Mouse (Mus musculus): ENCODE results near the gene Tnpo1. TPM values are rescaled to one million over a fixed set of nuclear protein-coding genes. Genes with fewer than 3 reads are reported as not detected.
A peak's percentile ranks its signal among the peaks of the same experiment; 100 is the strongest.

Gene Tnpo1
- polyA plus RNA-seq, 1 experiment from 2014 or later, result 69.0 TPM

DNA sequence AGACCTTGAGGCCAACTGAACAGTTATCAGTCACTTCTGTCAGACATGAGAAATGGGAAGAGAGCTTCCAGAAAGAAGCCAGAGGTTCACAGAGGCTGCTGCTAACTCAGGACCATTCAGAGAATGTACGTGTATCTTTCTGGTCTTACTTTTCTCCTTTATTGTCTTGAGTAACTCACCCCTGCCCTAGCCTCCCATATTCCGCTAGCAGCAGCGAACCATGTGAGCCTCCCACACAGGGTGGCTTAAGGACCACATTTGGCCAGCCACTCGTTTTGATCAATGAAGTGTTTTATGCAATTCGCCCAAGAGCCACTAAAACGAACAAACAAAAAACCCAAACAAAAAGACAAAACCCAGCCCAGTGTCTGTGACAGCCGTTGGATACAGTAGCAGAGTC lies 25.8 kb upstream of the Tnpo1 start:
- no peak overlapping the region for H3K27ac ChIP-seq
- H3K9me3 ChIP-seq (replicated peaks), result no peaks in the 10 kb centered on the region
- no peak overlapping the region for H3K4me2 ChIP-seq
- ATAC-seq (replicated peaks; ENCODE audit: low FRiP score), result peak; percentile 58; the same call in 1 of the 2 replicates
- H3K4me1 ChIP-seq, result peaks cover 9% of the 10 kb centered on the region; the same call in 1 of the 2 replicates
- no peak overlapping the region for H3K4me3 ChIP-seq (replicated peaks)
- no peaks in the 10 kb centered on the region for H3K27me3 ChIP-seq
- WGBS, result 36% methylated on average over 7 of the region's 7 CpGs
- no peak overlapping the region for H3K9ac ChIP-seq
- no peaks in the 10 kb centered on the region for H3K36me3 ChIP-seq

DNA sequence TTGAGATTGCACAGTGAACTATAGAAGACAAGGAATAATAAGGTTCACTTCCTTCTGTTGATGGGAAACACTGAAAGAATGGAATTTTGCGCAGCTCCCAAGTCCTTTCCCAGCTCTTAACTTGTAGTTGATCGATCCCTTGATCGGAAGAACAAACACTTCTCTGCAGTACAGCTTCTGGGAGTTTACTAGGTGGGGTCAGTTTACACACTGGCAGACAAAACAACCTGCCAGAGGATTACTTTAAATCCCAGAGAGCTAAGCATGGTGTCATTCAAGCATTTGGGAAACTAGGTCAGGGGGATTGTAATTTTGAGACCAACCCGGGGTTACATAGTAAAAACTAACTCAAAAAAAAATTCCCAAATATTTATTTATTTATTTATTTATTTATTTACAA lies 22.0 kb upstream of the Tnpo1 start:
- no peaks in the 10 kb centered on the region for H3K9me3 ChIP-seq (replicated peaks)
- no peaks in the 10 kb centered on the region for H3K36me3 ChIP-seq
- H3K4me3 ChIP-seq (replicated peaks), result no peak overlapping the region
- H3K4me2 ChIP-seq, result no peak overlapping the region
- ATAC-seq (replicated peaks; ENCODE audit: low FRiP score), result no peak
- H3K27ac ChIP-seq, result no peak overlapping the region
- WGBS, result 56% methylated on average over 4 of the region's 4 CpGs
- H3K9ac ChIP-seq, result no peak overlapping the region
- no peaks in the 10 kb centered on the region for H3K27me3 ChIP-seq
- peaks cover 30% of the 10 kb centered on the region for H3K4me1 ChIP-seq

DNA sequence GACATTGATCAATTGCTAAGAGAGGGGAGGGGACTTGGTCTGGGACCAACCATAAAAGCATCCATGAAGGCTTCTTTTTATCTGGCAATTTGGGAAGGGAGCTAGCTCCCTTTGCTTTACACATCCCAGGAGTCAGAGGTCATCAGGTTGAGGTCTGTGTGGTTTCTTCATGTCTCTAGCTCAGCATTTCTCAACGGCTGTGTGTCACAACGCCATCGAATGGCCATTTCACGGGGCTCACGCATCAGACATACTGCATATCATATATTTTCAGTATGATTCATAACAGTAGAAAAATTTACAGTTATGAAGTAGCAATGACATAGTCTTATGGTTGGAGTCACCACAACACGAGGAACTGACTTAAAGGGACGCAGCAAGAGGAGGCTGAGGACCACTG lies 20.2 kb upstream of the Tnpo1 start:
- Histone ChIP-seq H3K27ac (peak overlapping the region; percentile 61), H3K9me3 (replicated peaks) (no peaks in the 10 kb centered on the region), H3K4me2 (no peak overlapping the region), H3K36me3 (no peaks in the 10 kb centered on the region), H3K4me3 (replicated peaks) (no peak overlapping the region), H3K27me3 (no peaks in the 10 kb centered on the region), H3K4me1 (peaks cover 32% of the 10 kb centered on the region), H3K9ac (no peak overlapping the region)
- ATAC-seq (replicated peaks; ENCODE audit: low FRiP score), result no peak
- WGBS, result 79% methylated on average over 7 of the region's 7 CpGs

DNA sequence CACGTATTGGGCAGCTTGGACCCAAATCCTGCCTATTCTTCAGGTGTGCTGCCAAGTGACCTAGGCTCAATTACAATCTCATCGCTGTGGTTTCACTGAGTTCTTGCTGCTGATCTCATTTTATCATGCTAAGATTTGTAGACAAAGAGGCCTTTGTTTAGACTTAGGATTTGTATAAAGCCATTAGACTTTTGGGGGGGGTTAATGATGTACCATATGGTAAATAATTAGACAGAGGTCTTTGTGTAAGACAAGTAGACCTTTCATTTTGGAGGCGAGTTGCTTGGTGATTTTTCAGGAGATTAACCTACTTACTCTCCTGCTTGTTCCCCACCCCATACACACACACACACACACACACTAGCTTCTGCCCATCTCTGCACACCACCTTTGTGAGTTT lies 19.7 kb upstream of the Tnpo1 start:
- Histone ChIP-seq H3K27me3 (no peaks in the 10 kb centered on the region), H3K4me1 (peaks cover 32% of the 10 kb centered on the region), H3K9ac (no peak overlapping the region), H3K4me2 (no peak overlapping the region), H3K36me3 (no peaks in the 10 kb centered on the region), H3K4me3 (replicated peaks) (no peak overlapping the region), H3K27ac (peak overlapping the region; percentile 73), H3K9me3 (replicated peaks) (no peaks in the 10 kb centered on the region)
- peak; percentile 44; the same call in 1 of the 2 replicates for ATAC-seq (replicated peaks; ENCODE audit: low FRiP score)
- WGBS, result 61% methylated on average over 3 of the region's 3 CpGs

DNA sequence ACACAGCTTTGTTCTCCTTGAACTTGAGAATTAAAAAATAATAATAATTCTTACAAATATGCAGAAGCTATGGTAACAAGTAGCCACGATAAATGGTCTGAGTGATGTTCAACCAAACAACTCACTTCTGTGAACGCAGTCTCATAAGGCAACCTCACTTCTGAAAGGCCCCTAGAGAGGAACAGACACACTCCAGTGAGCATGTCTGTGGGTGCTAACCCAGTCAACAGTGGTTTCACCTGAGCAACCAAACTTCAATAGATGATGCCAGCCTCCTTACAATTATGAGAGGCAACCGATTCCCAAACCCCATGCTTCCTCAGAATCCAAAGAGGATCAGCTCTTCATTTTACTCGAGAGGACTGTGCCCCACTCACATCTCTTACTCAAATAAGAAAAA lies 19.2 kb upstream of the Tnpo1 start:
- Histone ChIP-seq H3K27me3 (no peaks in the 10 kb centered on the region), H3K9me3 (replicated peaks) (no peaks in the 10 kb centered on the region), H3K36me3 (no peaks in the 10 kb centered on the region), H3K4me1 (peaks cover 32% of the 10 kb centered on the region), H3K4me2 (0 out of 2 replicates have a peak overlapping the region, but pooled peaks have one; percentile 36), H3K9ac (no peak overlapping the region), H3K27ac (peak overlapping the region; percentile 73), H3K4me3 (replicated peaks) (no peak overlapping the region)
- ATAC-seq (replicated peaks; ENCODE audit: low FRiP score), result no peak
- WGBS, result 65% methylated on average over 4 of the region's 4 CpGs

DNA sequence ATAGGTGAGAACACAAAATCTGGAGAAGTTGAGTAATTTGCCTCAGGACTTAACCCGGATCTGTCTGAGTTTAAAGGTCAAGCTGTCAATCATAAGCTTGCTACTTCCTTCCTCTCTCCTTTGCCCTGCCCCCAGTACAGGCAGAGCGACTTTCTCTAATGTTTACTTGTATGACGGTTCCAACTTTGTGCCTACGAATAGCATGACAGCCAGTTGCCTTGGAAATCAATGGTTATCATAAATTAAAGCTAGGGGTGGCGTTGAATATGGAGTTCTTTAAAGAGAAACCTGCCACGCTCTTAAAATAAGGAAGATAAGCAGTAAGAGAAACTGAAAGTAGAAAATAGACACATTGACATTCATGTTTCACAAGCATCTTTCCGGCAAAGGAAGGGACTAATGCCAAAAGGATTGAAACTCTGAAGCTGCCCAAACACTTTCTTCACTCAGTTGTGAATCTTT lies 18.5 kb upstream of the Tnpo1 start:
- no peaks in the 10 kb centered on the region for H3K27me3 ChIP-seq
- H3K4me3 ChIP-seq (replicated peaks), result peak overlapping the region; percentile 15; the same call in 1 of the 2 replicates
- peak overlapping the region; percentile 73 for H3K27ac ChIP-seq
- peaks cover 32% of the 10 kb centered on the region for H3K4me1 ChIP-seq
- no peaks in the 10 kb centered on the region for H3K36me3 ChIP-seq
- H3K9me3 ChIP-seq (replicated peaks), result no peaks in the 10 kb centered on the region
- ATAC-seq (replicated peaks; ENCODE audit: low FRiP score), result no peak
- H3K4me2 ChIP-seq, result peak overlapping the region; percentile 36
- 43% methylated on average over 7 of the region's 7 CpGs for WGBS
- H3K9ac ChIP-seq, result no peak overlapping the region

DNA sequence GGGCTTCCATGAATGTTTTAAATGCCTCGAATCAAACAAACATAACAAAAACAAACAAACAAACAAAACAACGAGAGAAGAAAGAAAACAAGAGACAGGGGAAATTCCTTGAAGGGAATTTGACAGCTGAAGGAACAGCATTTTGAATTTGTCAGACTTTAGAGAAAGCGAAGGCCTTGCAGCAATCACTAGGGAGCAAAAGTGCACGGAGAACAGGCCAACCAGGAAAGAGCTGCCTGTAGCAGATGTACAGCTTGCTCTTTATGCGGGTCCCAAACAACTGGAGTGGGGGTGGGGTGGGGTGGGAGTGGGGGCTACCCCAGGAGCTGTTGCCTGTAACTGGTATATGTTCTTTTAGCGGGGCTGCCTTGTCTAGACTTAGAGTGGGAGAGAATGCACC lies 16.2 kb upstream of the Tnpo1 start:
- Histone ChIP-seq H3K27me3 (no peaks in the 10 kb centered on the region), H3K4me2 (no peak overlapping the region), H3K4me1 (peaks cover 32% of the 10 kb centered on the region), H3K9me3 (replicated peaks) (no peaks in the 10 kb centered on the region), H3K4me3 (replicated peaks) (no peak overlapping the region), H3K36me3 (no peaks in the 10 kb centered on the region), H3K9ac (no peak overlapping the region), H3K27ac (peak overlapping the region; percentile 82)
- 36% methylated on average over 6 of the region's 6 CpGs for WGBS
- no peak for ATAC-seq (replicated peaks; ENCODE audit: low FRiP score)

DNA sequence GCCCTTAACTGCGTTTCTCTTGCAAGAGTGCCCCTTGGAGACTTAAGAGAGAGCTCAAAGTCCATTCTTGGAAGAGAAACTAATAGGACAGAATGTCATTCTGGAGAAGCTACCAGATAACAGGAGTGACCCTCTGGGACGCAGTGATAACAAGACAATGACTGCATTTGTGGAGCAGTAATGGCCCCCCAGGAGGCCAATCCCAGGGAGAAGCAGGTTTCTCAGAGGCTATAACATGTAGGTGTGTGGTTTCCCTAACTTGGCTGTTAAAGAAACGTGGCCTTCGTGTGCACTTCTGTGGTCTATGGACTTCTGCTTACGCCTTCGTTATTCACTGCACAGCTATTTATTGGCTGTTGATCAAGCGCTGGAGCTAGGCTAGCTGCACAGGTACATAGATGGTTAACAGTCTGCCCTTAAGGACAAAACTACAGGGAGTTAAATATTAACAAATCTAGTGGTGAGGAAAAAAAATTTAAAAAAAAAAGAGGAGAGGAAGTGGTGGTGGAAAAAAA lies 15.7 kb upstream of the Tnpo1 start:
- 61% methylated on average over 7 of the region's 7 CpGs for WGBS
- Histone ChIP-seq H3K36me3 (no peaks in the 10 kb centered on the region), H3K9ac (no peak overlapping the region), H3K4me1 (peaks cover 32% of the 10 kb centered on the region), H3K4me2 (no peak overlapping the region), H3K27me3 (no peaks in the 10 kb centered on the region), H3K9me3 (replicated peaks) (no peaks in the 10 kb centered on the region), H3K4me3 (replicated peaks) (no peak overlapping the region), H3K27ac (peak overlapping the region; percentile 82)
- peak; percentile 81 for ATAC-seq (replicated peaks; ENCODE audit: low FRiP score)

DNA sequence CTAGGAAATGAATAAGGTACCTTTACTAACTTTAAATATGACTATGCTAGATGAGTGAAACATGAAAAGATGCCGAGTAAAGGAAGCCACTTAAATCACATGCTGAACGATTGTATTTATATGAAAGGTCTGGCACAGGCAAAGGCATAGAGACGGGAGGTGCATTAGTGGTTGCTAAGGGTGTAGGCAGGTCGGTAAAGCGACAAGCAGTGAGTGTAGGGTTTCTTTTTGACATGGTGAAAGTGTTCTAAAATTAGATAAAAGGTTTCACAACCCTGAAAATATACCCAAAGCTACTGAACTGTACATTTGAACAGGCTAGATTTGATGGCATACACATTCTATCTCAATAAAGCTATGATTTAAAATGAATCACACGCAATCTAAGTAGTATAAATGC lies 10.9 kb upstream of the Tnpo1 start:
- no peak overlapping the region for H3K9ac ChIP-seq
- ATAC-seq (replicated peaks; ENCODE audit: low FRiP score), result no peak
- no peak overlapping the region for H3K4me2 ChIP-seq
- H3K27ac ChIP-seq, result no peak overlapping the region
- H3K4me1 ChIP-seq, result peaks cover 3% of the 10 kb centered on the region
- WGBS, result 76% methylated on average over 6 of the region's 6 CpGs
- H3K36me3 ChIP-seq, result no peaks in the 10 kb centered on the region
- H3K27me3 ChIP-seq, result no peaks in the 10 kb centered on the region
- no peaks in the 10 kb centered on the region for H3K9me3 ChIP-seq (replicated peaks)
- no peak overlapping the region for H3K4me3 ChIP-seq (replicated peaks)

DNA sequence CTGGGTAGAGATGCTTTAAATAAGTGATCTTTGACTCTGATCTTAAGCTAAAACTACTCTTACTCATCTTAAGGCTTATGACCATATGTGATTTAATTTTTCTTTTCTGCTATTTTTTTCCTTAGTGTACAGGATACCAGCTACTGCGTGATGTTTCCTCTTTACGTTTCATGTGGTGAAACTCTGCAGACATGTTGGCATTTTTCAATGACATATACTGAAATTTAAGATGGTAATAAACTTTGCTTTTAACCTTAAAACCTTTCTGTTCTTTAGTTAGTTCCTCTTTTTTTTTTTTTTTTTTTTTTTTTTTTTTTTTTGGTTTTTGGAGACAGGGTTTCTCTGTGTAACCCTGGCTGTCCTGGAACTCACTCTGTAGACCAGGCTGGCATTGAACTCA lies 2.7 kb upstream of the Tnpo1 start:
- ATAC-seq (replicated peaks; ENCODE audit: low FRiP score), result no peak
- H3K9ac ChIP-seq, result no peak overlapping the region
- H3K27ac ChIP-seq, result no peak overlapping the region
- H3K36me3 ChIP-seq, result no peaks in the 10 kb centered on the region
- peaks cover 12% of the 10 kb centered on the region for H3K4me1 ChIP-seq
- H3K4me2 ChIP-seq, result no peak overlapping the region
- no peak overlapping the region for H3K4me3 ChIP-seq (replicated peaks)
- H3K9me3 ChIP-seq (replicated peaks), result no peaks in the 10 kb centered on the region
- no peaks in the 10 kb centered on the region for H3K27me3 ChIP-seq
- WGBS, result 84% methylated on average over 2 of the region's 2 CpGs

DNA sequence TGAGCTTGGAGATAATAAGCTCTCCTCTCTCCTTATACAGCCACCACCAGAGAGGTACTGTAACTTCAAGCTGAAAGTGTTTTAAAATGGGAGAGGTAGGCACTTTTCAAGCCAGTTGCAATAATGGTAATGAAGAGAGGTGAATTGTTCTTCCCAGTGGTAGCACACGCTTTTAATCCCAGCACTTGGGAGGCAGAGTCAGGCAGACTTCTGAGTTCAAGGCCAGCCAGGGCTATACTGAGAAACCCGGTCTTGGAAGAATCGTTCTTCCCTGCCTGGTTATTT lies 716 bp upstream of the Tnpo1 start:
- Histone ChIP-seq H3K9me3 (replicated peaks) (no peaks in the 10 kb centered on the region), H3K4me2 (peak overlapping the region; percentile 79), H3K9ac (peak overlapping the region; percentile 99), H3K4me1 (peaks cover 13% of the 10 kb centered on the region), H3K27ac (peak overlapping the region; percentile 96), H3K4me3 (replicated peaks) (peak overlapping the region; percentile 90), H3K27me3 (no peaks in the 10 kb centered on the region), H3K36me3 (peaks cover 8% of the 10 kb centered on the region)
- 73% methylated on average over 3 of the region's 3 CpGs for WGBS
- no peak for ATAC-seq (replicated peaks; ENCODE audit: low FRiP score)

DNA sequence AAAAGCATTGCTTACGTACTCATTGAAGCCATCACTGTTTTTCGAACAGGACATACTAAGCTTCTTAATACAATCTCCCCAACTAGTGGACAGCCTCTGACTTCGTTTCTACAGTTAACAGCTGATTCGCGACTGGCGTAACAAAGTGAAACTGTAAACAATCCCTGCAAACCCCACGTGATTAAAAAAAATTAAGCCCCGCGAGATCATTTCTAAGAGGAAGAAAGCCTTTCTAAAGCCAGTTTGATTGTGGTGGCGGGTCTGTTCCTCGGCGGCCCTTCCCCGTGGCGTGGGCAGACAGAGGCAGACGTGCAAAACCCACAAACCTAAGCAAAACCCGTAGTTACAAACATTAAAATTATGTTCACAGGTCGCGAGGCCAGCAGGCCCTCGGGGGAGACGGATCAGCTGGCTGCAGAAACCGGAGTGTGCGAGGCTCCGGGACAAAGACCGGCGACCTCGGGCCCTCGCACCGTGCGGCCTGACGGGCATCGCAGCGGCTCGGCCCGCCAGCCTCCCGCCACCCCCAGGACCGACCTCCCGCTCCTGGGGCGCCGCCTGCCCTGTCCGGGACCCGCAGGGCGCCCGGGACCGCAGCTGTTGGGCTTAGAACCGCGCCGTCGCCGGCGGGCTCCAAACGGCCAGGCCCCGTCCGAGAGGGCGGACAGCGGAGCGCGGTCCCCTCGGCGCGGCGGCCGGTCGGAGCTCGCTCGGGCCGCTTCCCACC lies 535 bp downstream of the Tnpo1 start:
- peak overlapping the region; percentile 79 for H3K4me2 ChIP-seq
- under 1% methylated on average over 66 of the region's 66 CpGs for WGBS

More for the DNA sequence above, 535 bp downstream of the Tnpo1 start:
- H3K9ac ChIP-seq, result peak overlapping the region; percentile 99
- H3K9me3 ChIP-seq (replicated peaks), result no peaks in the 10 kb centered on the region
- H3K36me3 ChIP-seq, result peaks cover 17% of the 10 kb centered on the region
- no peaks in the 10 kb centered on the region for H3K27me3 ChIP-seq
- peak overlapping the region; percentile 90 for H3K4me3 ChIP-seq (replicated peaks)
- peaks cover 16% of the 10 kb centered on the region for H3K4me1 ChIP-seq
- H3K27ac ChIP-seq, result peak overlapping the region; percentile 96
- peak; percentile 83 for ATAC-seq (replicated peaks; ENCODE audit: low FRiP score)
